Mouse (Mus musculus): ENCODE measurements at regions not wholly inside any gene's neighbourhood (a gene's known extent, or its start where the extent isn't known, plus 50 kb on each side); places are given as distances from the start of the nearest gene placed in this dataset.

GRCm38 (mm10) chr4:9083526-9083925, 844.7 kb upstream of the Car8 start:
- no peak for DNase-seq (ENCODE audit: low spot score)

GRCm38 (mm10) chr4:9081701-9082562, 843.1 kb upstream of the Car8 start:
- DNase-seq (ENCODE audit: low spot score): no peak

GRCm38 (mm10) chr4:9080821-9081493, 842.1 kb upstream of the Car8 start:
- DNase-seq (ENCODE audit: low spot score): no peak

GRCm38 (mm10) chr4:9079828-9080245, 841.0 kb upstream of the Car8 start:
- DNase-seq (ENCODE audit: low spot score): no peak

GRCm38 (mm10) chr4:9074447-9074846, 835.6 kb upstream of the Car8 start:
- DNase-seq (ENCODE audit: low spot score): no peak

- no peak for DNase-seq (ENCODE audit: low spot score)
Measured at GRCm38 (mm10) chr4:9073736-9074428, 835.0 kb upstream of the Car8 start.

- DNase-seq (ENCODE audit: low spot score): no peak
Measured at GRCm38 (mm10) chr4:9072321-9072720, 833.5 kb upstream of the Car8 start.

- no peak for DNase-seq (ENCODE audit: low spot score)
Measured at GRCm38 (mm10) chr4:9067874-9068273, 829.0 kb upstream of the Car8 start.

GRCm38 (mm10) chr4:9065981-9066815, 827.4 kb upstream of the Car8 start:
- DNase-seq (ENCODE audit: low spot score): no peak

GRCm38 (mm10) chr4:9061941-9062340, 823.1 kb upstream of the Car8 start:
- DNase-seq (ENCODE audit: low spot score): no peak

GRCm38 (mm10) chr4:9060221-9060620, 821.4 kb upstream of the Car8 start:
- no peak for DNase-seq (ENCODE audit: low spot score)

- DNase-seq (ENCODE audit: low spot score): no peak
Measured at GRCm38 (mm10) chr4:9057676-9058075, 818.8 kb upstream of the Car8 start.

GRCm38 (mm10) chr4:9057113-9057512, 818.3 kb upstream of the Car8 start:
- no peak for DNase-seq (ENCODE audit: low spot score)

GRCm38 (mm10) chr4:9055876-9056275, 817.0 kb upstream of the Car8 start:
- no peak for DNase-seq (ENCODE audit: low spot score)

GRCm38 (mm10) chr4:9055266-9055820, 816.5 kb upstream of the Car8 start:
- DNase-seq (ENCODE audit: low spot score): no peak

- DNase-seq (ENCODE audit: low spot score): no peak
Measured at GRCm38 (mm10) chr4:9048817-9049216, 810.0 kb upstream of the Car8 start.

GRCm38 (mm10) chr4:9047151-9047550, 808.3 kb upstream of the Car8 start:
- no peak for DNase-seq (ENCODE audit: low spot score)

GRCm38 (mm10) chr4:9046436-9046835, 807.6 kb upstream of the Car8 start:
- no peak for DNase-seq (ENCODE audit: low spot score)

- DNase-seq (ENCODE audit: low spot score): no peak
Measured at GRCm38 (mm10) chr4:9046030-9046429, 807.2 kb upstream of the Car8 start.

- no peak for DNase-seq (ENCODE audit: low spot score)
Measured at GRCm38 (mm10) chr4:9036005-9036404, 797.2 kb upstream of the Car8 start.

- no peak for DNase-seq (ENCODE audit: low spot score)
Measured at GRCm38 (mm10) chr4:9035350-9035749, 796.5 kb upstream of the Car8 start.

- DNase-seq (ENCODE audit: low spot score): no peak
Measured at GRCm38 (mm10) chr4:9034280-9034679, 795.4 kb upstream of the Car8 start.

Data from ovary, postnatal 14 days (tissue).